Mouse (Mus musculus) adrenal gland (tissue): ENCODE data around the gene Dusp6.

Experiments used
- intact Hi-C: fragments of 180-260 bp; cut with DNase I; formaldehyde crosslinking; loops from one replicate; pipeline ENCODE4 v1.15.1; 2025

Gene Dusp6

GRCm38 (mm10) chr10:99269704-99270103 is 6.7 kb downstream of the Dusp6 start:
- intact Hi-C loops: loop anchor here (5.0 kb wide), 1 partner anchor 193 kb away; no protein-coding TSS in a partner anchor

- intact Hi-C loops: no loop called here
These were observed 7.4 kb downstream of the Dusp6 start for GRCm38 (mm10) chr10:99270406-99270805.

GRCm38 (mm10) chr10:99271016-99271415 is 8.0 kb downstream of the Dusp6 start:
- intact Hi-C loops: no loop called here

- intact Hi-C loops: no loop called here
These were observed 10.0 kb downstream of the Dusp6 start for GRCm38 (mm10) chr10:99273006-99273405.

GRCm38 (mm10) chr10:99274640-99275039 is 11.6 kb downstream of the Dusp6 start:
- intact Hi-C loops: no loop called here

- intact Hi-C loops: no loop called here
These were observed 16.2 kb downstream of the Dusp6 start for GRCm38 (mm10) chr10:99279067-99279880.

GRCm38 (mm10) chr10:99283981-99284385 is 21.0 kb downstream of the Dusp6 start:
- intact Hi-C loops: no loop called here

- intact Hi-C loops: loop anchor here (5.0 kb wide), 1 partner anchor 42 kb away; no protein-coding TSS in a partner anchor
These were observed 21.9 kb downstream of the Dusp6 start for GRCm38 (mm10) chr10:99284918-99285317.

- intact Hi-C loops: loop anchor here (5.0 kb wide), 1 partner anchor 42 kb away; no protein-coding TSS in a partner anchor
These were observed 22.7 kb downstream of the Dusp6 start for GRCm38 (mm10) chr10:99285759-99286158.

GRCm38 (mm10) chr10:99286213-99286612 is 23.2 kb downstream of the Dusp6 start:
- intact Hi-C loops: loop anchor here (5.0 kb wide), 1 partner anchor 41 kb away; no protein-coding TSS in a partner anchor

GRCm38 (mm10) chr10:99286787-99287186 is 23.8 kb downstream of the Dusp6 start:
- intact Hi-C loops: loop anchor here (5.0 kb wide), 1 partner anchor 41 kb away; no protein-coding TSS in a partner anchor

- intact Hi-C loops: loop anchor here (5.0 kb wide), 1 partner anchor 40 kb away; no protein-coding TSS in a partner anchor
These were observed 24.2 kb downstream of the Dusp6 start for GRCm38 (mm10) chr10:99287206-99287605.

- intact Hi-C loops: loop anchor here (5.0 kb wide), 1 partner anchor 38 kb away; no protein-coding TSS in a partner anchor
These were observed 26.1 kb downstream of the Dusp6 start for GRCm38 (mm10) chr10:99289176-99289575.

- intact Hi-C loops: no loop called here
These were observed 30.1 kb downstream of the Dusp6 start for GRCm38 (mm10) chr10:99293111-99293640.

- intact Hi-C loops: no loop called here
These were observed 34.7 kb downstream of the Dusp6 start for GRCm38 (mm10) chr10:99297721-99298120.

GRCm38 (mm10) chr10:99298328-99299295 is 35.6 kb downstream of the Dusp6 start:
- intact Hi-C loops: no loop called here

- intact Hi-C loops: no loop called here
These were observed 36.3 kb downstream of the Dusp6 start for GRCm38 (mm10) chr10:99299303-99299702.

- intact Hi-C loops: no loop called here
These were observed 39.0 kb downstream of the Dusp6 start for GRCm38 (mm10) chr10:99302051-99302450.

- intact Hi-C loops: no loop called here
These were observed 45.8 kb downstream of the Dusp6 start for GRCm38 (mm10) chr10:99308837-99309236.

GRCm38 (mm10) chr10:99309617-99310016 is 46.6 kb downstream of the Dusp6 start:
- intact Hi-C loops: no loop called here

- intact Hi-C loops: no loop called here
These were observed 47.2 kb downstream of the Dusp6 start for GRCm38 (mm10) chr10:99310204-99310603.
